Mouse (Mus musculus) midbrain, embryonic 15.5 days (tissue): ENCODE results near the gene Zfp534. TPM values are rescaled to one million over a fixed set of nuclear protein-coding genes. Genes with fewer than 3 reads are reported as not detected.
"Not testable (repeated sequence)": the region's sequence is repeated elsewhere in the genome, so short reads cannot be mapped to it uniquely, and the experiment has no call there.

Experiments
- ATAC-seq: fragments of 200-750 bp; cut with Nextera tagmentation; replicated peaks from 2 replicates; pipeline ENCODE4 v1.8.0; 2017; ENCODE audit warnings: moderate TSS enrichment
- H3K27ac ChIP-seq: fragments of 300-500 bp; sonication (generic); 2 replicates; pipeline ENCODE4 v1.5.1; 2015; ENCODE audit warnings: mild to moderate bottlenecking, inconsistent platforms
- H3K27me3 ChIP-seq: fragments of 300-500 bp; sonication (generic); replicated peaks from 2 replicates; pipeline ENCODE4 v1.6.1; 2015; ENCODE audit warnings: inconsistent platforms
- H3K36me3 ChIP-seq: fragments of 300-500 bp; sonication (generic); replicated peaks from 2 replicates; pipeline ENCODE4 v1.6.1; 2015; ENCODE audit warnings: inconsistent platforms
- H3K4me1 ChIP-seq: fragments of 300-500 bp; sonication (generic); 2 replicates; pipeline ENCODE4 v1.6.1; 2015; ENCODE audit warnings: inconsistent platforms
- H3K4me2 ChIP-seq: fragments of 300-500 bp; sonication (generic); 2 replicates; pipeline ENCODE4 v1.6.1; 2015; ENCODE audit warnings: inconsistent platforms, mild to moderate bottlenecking, moderate library complexity
- H3K4me3 ChIP-seq: fragments of 300-500 bp; sonication (generic); 2 replicates; pipeline ENCODE4 v1.5.1; 2015; ENCODE audit warnings: mild to moderate bottlenecking, inconsistent platforms
- H3K9ac ChIP-seq: fragments of 300-500 bp; sonication (generic); 2 replicates; pipeline ENCODE4 v1.6.1; 2015; ENCODE audit warnings: mild to moderate bottlenecking, inconsistent platforms
- H3K9me3 ChIP-seq: fragments of 300-500 bp; sonication (generic); 2 replicates; pipeline ENCODE4 v1.6.1; 2016; ENCODE audit warnings: inconsistent platforms
- WGBS: fragments of 180-500 bp; shearing (Covaris S2); methylation state at CpG from one replicate; pipeline ENCODE4 v1.1.7; 2015; ENCODE audit warnings: mixed read lengths; 5-methylcytosine and 5-hydroxymethylcytosine counted together
- polyA plus RNA-seq: library from polyadenylated mRNA; unstranded; fragments of >200 nt; fragmentation: Nextera tagmentation; extraction: Ambion mirVana; gene quantifications from 2 replicates; pipeline ENCODE4 v1.2.1, GENCODE M21; 2015

The Zfp534 gene
- polyA plus RNA-seq, result not detected in 2 replicates

DNA sequence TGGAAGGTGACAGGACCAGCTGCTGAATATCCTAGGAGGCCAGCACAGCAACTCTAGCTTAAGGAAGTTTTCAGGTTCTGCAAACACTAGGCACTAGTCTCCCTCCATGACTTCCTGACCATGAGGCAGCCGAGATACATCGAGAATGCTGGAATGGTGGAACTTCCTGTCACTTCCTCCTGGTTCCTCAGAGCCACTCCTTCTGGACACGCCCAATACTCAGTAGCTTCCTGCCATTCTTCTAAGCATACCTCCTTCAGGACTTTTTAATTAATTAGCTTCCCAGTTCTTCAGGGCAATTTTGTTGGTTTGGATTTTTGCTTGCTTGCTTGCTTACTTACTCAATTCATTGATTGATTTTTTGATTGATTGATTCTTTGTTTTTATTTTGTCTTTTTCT is at the start of gene Zfp534:
Zfp534 (minus strand) TSS at position 101 of the 400 bp plus-strand sequence.
- not testable (repeated sequence) for H3K36me3 ChIP-seq, H3K9me3 ChIP-seq, H3K27me3 ChIP-seq, H3K27ac ChIP-seq, H3K4me3 ChIP-seq, H3K9ac ChIP-seq, H3K4me1 ChIP-seq, ATAC-seq, H3K4me2 ChIP-seq
- WGBS, result 87% methylated on average over 3 of the region's 3 CpGs

DNA sequence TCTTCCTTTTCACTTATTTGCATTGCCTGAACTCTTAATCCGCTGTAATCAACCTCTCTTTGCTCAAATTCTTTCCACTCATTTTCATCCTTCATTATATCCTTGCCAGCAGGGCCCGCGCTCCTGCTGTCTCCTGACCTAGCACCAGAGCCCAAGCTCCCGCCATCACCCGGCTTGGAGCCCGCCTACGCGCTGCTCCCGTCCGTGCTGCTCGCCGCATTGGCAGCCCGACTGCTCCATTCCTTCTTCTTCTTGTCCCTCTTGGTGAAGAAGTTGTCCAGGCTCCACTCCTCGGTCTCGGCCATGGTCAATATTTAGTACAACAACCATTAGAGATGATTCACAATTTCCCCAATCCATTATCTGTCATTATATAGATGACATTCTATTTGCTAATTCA is 43.9 kb upstream of the Zfp534 start:
- 93% methylated on average over 14 of the region's 15 CpGs for WGBS
- not testable (repeated sequence) for H3K4me2 ChIP-seq, H3K9ac ChIP-seq, H3K27me3 ChIP-seq, H3K9me3 ChIP-seq, ATAC-seq, H3K4me1 ChIP-seq, H3K27ac ChIP-seq, H3K36me3 ChIP-seq, H3K4me3 ChIP-seq

DNA sequence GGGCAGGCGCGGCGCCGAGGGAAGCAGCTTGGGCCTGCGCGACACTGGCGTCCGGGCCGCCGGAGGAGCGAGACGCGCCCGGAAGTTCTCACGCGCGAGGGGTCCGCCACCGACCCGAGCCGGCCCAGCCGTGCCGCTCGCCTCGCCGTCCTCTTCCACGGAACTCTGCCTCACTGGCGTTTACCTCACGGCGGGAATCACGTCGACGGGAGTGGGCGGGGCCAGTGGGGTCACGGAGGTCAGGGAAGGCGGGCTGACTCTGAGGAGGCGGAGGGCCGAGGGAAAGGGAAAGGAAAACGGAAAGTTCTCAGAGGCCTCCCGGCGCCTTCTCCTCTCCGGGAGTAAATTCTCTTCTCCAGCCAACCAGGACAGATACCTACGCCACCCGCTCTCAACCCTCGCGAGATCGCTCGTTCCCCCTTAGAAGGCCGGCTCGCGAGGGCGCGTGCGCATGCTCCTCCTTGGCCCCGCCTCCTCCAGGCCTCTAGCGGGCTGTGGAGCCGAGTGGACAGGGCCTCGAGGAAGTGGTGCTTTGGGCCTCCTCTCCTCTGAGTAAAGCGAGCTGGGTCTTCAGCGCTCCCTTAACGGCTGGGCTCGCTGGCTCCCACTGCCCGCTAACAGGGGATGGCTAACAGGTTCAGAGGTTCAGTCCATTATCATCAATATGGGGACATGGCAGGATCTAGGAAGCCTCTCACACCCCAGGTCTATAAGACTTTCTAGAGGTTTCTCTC is 36.5 kb upstream of the Zfp534 start:
- not testable (repeated sequence) for H3K9me3 ChIP-seq, H3K27me3 ChIP-seq, H3K9ac ChIP-seq, H3K27ac ChIP-seq, H3K4me1 ChIP-seq, H3K36me3 ChIP-seq, ATAC-seq
- H3K4me3 ChIP-seq, result peak overlapping the region; percentile 36
- H3K4me2 ChIP-seq, result peak overlapping the region; percentile 49
- WGBS, result 34% methylated on average over 63 of the region's 63 CpGs

DNA sequence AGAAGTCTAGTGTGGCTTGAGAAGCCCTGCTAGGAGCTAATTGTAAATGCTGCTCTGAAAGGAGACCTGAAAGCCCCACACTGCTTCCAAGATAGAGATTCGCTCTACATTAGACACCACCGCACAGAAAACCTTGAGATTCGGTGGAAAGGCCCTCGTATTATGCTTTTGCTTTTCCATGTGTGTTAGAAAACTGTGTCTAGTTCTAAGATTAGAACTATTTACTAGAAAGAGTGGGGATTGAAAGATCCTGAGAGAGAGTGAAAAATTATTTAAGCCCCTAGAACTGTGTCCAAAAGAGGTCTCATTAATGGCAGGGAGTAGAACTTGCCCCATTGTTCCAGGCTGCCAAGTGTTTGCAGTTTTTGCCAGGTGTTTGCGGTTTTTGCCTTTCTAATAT is 47.1 kb downstream of the Zfp534 start:
- H3K9ac ChIP-seq, H3K4me3 ChIP-seq, H3K4me1 ChIP-seq, H3K27me3 ChIP-seq, H3K4me2 ChIP-seq, H3K36me3 ChIP-seq, H3K9me3 ChIP-seq, ATAC-seq, H3K27ac ChIP-seq: not testable (repeated sequence)
- WGBS, result 91% methylated on average over 5 of the region's 5 CpGs

DNA sequence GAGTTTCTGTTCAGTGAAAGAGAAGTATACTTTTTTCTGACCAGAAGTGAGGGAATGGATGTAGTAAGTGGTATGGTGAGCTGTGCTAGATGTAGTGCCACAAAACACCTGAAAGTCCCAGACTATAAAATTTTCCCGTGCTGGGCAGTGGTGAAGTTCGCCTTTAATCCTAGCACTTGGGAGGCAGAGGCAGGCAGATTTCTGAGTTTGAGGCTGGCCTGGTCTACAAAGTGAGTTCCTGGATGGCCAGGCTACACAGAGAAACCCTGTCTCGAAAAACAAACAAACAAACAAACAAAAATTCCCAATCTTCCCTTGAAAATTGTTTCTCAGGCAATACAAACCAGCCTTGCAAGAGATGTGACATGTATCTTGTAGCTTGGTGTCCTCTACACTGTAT is 54.9 kb downstream of the Zfp534 start:
- not testable (repeated sequence) for ATAC-seq, H3K27me3 ChIP-seq, H3K9ac ChIP-seq, H3K27ac ChIP-seq, H3K4me3 ChIP-seq, H3K9me3 ChIP-seq, H3K4me2 ChIP-seq, H3K36me3 ChIP-seq, H3K4me1 ChIP-seq
- no CpG with 5 or more reads among the region's 3 CpGs for WGBS

DNA sequence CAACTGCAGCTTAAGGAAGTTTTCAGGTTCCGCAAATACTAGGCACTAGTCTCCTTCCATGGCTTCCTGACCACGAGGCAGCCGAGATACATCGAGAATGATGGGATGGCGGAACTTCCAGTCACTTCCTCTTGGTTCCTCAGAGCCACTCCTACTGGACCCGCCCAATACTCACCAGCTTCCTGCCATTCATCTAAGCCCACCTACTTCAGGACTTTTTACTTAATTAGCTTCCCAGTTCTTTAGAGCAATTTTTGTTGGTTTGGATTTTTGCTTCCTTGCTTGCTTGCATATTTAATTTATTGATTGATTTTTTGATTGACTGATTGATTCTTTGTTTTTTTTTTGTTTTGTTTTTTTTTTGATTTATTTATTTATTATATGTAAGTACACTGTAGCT is 59.9 kb downstream of the Zfp534 start, which contains the start of gene Zfp979:
Zfp979 (minus strand) TSS at position 101 of the 400 bp plus-strand sequence.
- not testable (repeated sequence) for ATAC-seq, H3K9me3 ChIP-seq, H3K9ac ChIP-seq, H3K27me3 ChIP-seq, H3K4me2 ChIP-seq, H3K36me3 ChIP-seq, H3K4me1 ChIP-seq, H3K27ac ChIP-seq, H3K4me3 ChIP-seq
- no CpG with 5 or more reads among the region's 6 CpGs for WGBS

DNA sequence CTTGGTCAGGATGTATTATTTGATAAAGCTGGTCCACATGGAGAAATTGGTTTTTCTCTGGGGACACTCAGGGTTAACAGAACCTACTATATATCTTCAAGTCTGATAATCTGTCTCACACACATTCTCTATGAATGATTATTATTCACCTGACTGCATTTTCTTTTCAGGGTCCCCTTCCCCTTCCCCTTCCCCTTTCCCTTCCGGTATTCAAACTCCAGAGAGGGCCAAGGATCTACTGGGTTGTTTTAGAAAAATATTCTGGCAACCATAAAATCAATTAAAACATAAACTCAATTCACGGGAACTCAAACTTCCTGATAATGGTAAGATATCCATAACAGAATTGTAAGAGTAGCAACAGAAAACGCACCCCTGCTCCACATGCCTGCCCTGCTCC is 60.4 kb downstream of the Zfp534 start:
- H3K36me3 ChIP-seq, H3K9ac ChIP-seq, H3K4me2 ChIP-seq, H3K4me1 ChIP-seq, H3K27ac ChIP-seq, H3K9me3 ChIP-seq, H3K27me3 ChIP-seq, H3K4me3 ChIP-seq, ATAC-seq: not testable (repeated sequence)
- WGBS, result 45% methylated on average over 2 of the region's 3 CpGs

DNA sequence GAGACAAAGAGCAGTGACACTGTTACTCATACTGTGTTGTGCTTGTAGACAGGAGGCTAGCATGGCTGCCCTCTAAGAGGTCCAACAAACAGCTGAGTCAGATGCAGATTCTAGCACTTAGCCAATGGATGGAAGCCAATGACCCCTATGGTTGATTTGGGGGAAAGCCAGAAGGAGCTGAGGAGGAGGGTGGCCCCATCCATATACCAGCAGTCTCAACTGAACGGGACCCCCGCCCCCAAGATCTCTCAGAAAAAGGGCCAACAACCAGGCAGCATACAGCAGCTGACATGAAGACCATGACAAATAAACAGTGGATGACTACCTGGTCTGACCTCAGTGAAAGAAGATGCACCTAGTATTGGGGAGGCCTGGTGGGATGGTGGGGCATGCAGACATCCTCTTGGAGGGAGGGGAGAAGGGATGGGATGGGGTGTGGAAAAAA is 68.5 kb downstream of the Zfp534 start:
- not testable (repeated sequence) for H3K4me2 ChIP-seq, H3K4me1 ChIP-seq, H3K27ac ChIP-seq, H3K36me3 ChIP-seq, H3K27me3 ChIP-seq, H3K9me3 ChIP-seq, ATAC-seq, H3K4me3 ChIP-seq, H3K9ac ChIP-seq
- whole genome bisulfite sequencing, result no CpG with 5 or more reads among the region's 2 CpGs

Other genes starting within 250 kb of the Zfp534 start
- gene Zfp982, start 210.1 kb downstream of the Zfp534 start, polyA plus RNA-seq, result 3.9 and 4.3 TPM in 2 replicates
- gene Gm16503, start 162.3 kb downstream of the Zfp534 start, polyA plus RNA-seq, result 0.65 and 0.86 TPM in 2 replicates
- gene Zfp985, start 149.3 kb downstream of the Zfp534 start, polyA plus RNA-seq, result 0.10 TPM in 1 of 2 replicates, not detected in the other
- gene Zfp979, start 60.0 kb downstream of the Zfp534 start, polyA plus RNA-seq, result 1.8 and 2.1 TPM in 2 replicates
- gene Zfp984, start 107.2 kb upstream of the Zfp534 start, polyA plus RNA-seq, result 2.7 and 3.4 TPM in 2 replicates
- gene Zfp933, start 145.8 kb upstream of the Zfp534 start, polyA plus RNA-seq, result 7.5 and 7.6 TPM in 2 replicates
- 43.3 and 48.3 TPM in 2 replicates for gene Miip, start 166.3 kb upstream of the Zfp534 start, polyA plus RNA-seq
- 9.5 and 9.7 TPM in 2 replicates for gene Fv1, start 166.4 kb upstream of the Zfp534 start, polyA plus RNA-seq
- gene Mfn2, start 202.2 kb upstream of the Zfp534 start, polyA plus RNA-seq, result 101 and 104 TPM in 2 replicates
- gene Plod1, start 234.2 kb upstream of the Zfp534 start, polyA plus RNA-seq, result 20.2 and 22.7 TPM in 2 replicates
- 12.8 and 16.5 TPM in 2 replicates for gene 2510039O18Rik, start 238.3 kb upstream of the Zfp534 start, polyA plus RNA-seq